ENCODE assay signal across 13 mouse cellular contexts in the genomic region with DNA sequence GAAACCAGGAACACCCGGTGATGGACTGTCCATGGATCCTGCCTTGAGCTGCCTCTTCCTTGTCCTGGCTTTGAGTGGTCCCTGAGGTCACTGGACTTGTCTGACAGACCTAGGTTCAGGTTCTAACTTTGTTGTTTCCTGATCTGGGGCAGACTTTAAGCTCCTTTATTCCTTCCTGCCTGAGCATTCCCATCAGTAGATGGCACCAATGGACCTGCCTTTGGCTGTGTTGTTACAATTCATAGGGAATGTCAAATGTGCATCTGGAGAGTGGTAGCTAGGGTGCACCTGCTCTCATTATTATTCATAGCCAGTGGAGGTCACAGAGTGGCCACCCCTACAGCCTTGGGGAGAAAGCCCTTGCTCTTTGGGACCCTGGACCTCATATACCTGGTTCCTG.
DNase-seq lines count a peak whose midpoint lies in the region; ATAC-seq and TF ChIP-seq lines count a peak whose summit lies in the region.
"Had no signal": no experiment of that assay in that cellular context is flagged by ENCODE, and none has a peak within 500 bp of the region (broad histone marks: within the 10 kb centered on the region; RNA-seq: fewer than 3 reads in every experiment).

No protein-coding gene starts in this region.

- H3K27me3 ChIP-seq in forebrain, postnatal 0 days (ENCODE audit: insufficient read depth, low read length): no peaks in the 10 kb centered on the region
- H3K27me3 ChIP-seq in forebrain, embryonic 13.5 days: no peaks in the 10 kb centered on the region
- H3K27me3 ChIP-seq in kidney, adult 2 months (replicated peaks; ENCODE audit: control insufficient read depth, insufficient read depth, low read length): no peaks in the 10 kb centered on the region
- no peaks in the 10 kb centered on the region for H3K27me3 ChIP-seq in lung, postnatal 0 days (replicated peaks; ENCODE audit: insufficient read depth, low read length)
- H3K27me3 ChIP-seq in midbrain, postnatal 0 days (ENCODE audit: insufficient read depth, low read length): no peaks in the 10 kb centered on the region
- H3K27me3 ChIP-seq: liver, embryonic 12.5 days; neural tube, embryonic 12.5 days had no signal

- H3K4me2 ChIP-seq in forebrain, postnatal 0 days (ENCODE audit: low read depth): no peak overlapping the region
- no peak overlapping the region for H3K4me2 ChIP-seq in forebrain, embryonic 13.5 days
- H3K4me2 ChIP-seq in lung, postnatal 0 days (replicated peaks; ENCODE audit: low read depth, low read length): no peak overlapping the region
- no peak overlapping the region for H3K4me2 ChIP-seq in midbrain, postnatal 0 days (ENCODE audit: low read depth, low read length, poor library complexity, severe bottlenecking)
- H3K4me2 ChIP-seq: liver, embryonic 12.5 days; neural tube, embryonic 12.5 days had no signal

- no peak overlapping the region for H3K9ac ChIP-seq in forebrain, postnatal 0 days
- H3K9ac ChIP-seq in forebrain, embryonic 13.5 days: no peak overlapping the region
- no peak overlapping the region for H3K9ac ChIP-seq in lung, postnatal 0 days (replicated peaks; ENCODE audit: low read depth)
- H3K9ac ChIP-seq in midbrain, postnatal 0 days (replicated peaks; ENCODE audit: low read length, poor library complexity, severe bottlenecking): no peak overlapping the region
- H3K9ac ChIP-seq: liver, embryonic 12.5 days; neural tube, embryonic 12.5 days had no signal

- no peak overlapping the region for H3K4me3 ChIP-seq in forebrain, postnatal 0 days (ENCODE audit: low read depth, low read length)
- no peak overlapping the region for H3K4me3 ChIP-seq in forebrain, embryonic 13.5 days
- H3K4me3 ChIP-seq in kidney, adult 2 months (ENCODE audit: insufficient read depth, low read depth, low read length): no peak overlapping the region
- H3K4me3 ChIP-seq in lung, postnatal 0 days (ENCODE audit: low read depth, low read length): no peak overlapping the region
- no peak overlapping the region for H3K4me3 ChIP-seq in midbrain, postnatal 0 days (ENCODE audit: low read depth, low read length)
- H3K4me3 ChIP-seq: liver, embryonic 12.5 days; neural tube, embryonic 12.5 days had no signal

- H3K4me1 ChIP-seq in forebrain, postnatal 0 days (ENCODE audit: insufficient read depth): peaks cover 19% of the 10 kb centered on the region
- H3K4me1 ChIP-seq in forebrain, embryonic 13.5 days: peaks cover 62% of the 10 kb centered on the region
- peaks cover 20% of the 10 kb centered on the region for H3K4me1 ChIP-seq in kidney, adult 2 months (ENCODE audit: control insufficient read depth, insufficient read depth, low read length)
- H3K4me1 ChIP-seq in lung, postnatal 0 days (ENCODE audit: insufficient read depth, low read depth, low read length): peaks cover 20% of the 10 kb centered on the region
- peaks cover 18% of the 10 kb centered on the region for H3K4me1 ChIP-seq in midbrain, postnatal 0 days (ENCODE audit: insufficient read depth, low read length)

- no peaks in the 10 kb centered on the region for H3K36me3 ChIP-seq in forebrain, postnatal 0 days (ENCODE audit: insufficient read depth)
- peaks cover 39% of the 10 kb centered on the region for H3K36me3 ChIP-seq in forebrain, embryonic 13.5 days (ENCODE audit: poor library complexity, severe bottlenecking)
- no peaks in the 10 kb centered on the region for H3K36me3 ChIP-seq in kidney, adult 2 months (ENCODE audit: control insufficient read depth, insufficient read depth, low read length)
- no peaks in the 10 kb centered on the region for H3K36me3 ChIP-seq in lung, postnatal 0 days (ENCODE audit: insufficient read depth, low read length)
- H3K36me3 ChIP-seq in midbrain, postnatal 0 days (ENCODE audit: insufficient read depth, low read length): no peaks in the 10 kb centered on the region

- H3K9me3 ChIP-seq in forebrain, postnatal 0 days (ENCODE audit: low read length): no peaks in the 10 kb centered on the region
- no peaks in the 10 kb centered on the region for H3K9me3 ChIP-seq in forebrain, embryonic 13.5 days (replicated peaks)
- no peaks in the 10 kb centered on the region for H3K9me3 ChIP-seq in lung, postnatal 0 days (ENCODE audit: low read length)
- H3K9me3 ChIP-seq in midbrain, postnatal 0 days (ENCODE audit: low read length): no peaks in the 10 kb centered on the region
- H3K9me3 ChIP-seq: liver, embryonic 12.5 days; neural tube, embryonic 12.5 days had no signal

- no peak for DNase-seq in forebrain, postnatal 0 days
- DNase-seq in kidney, adult 11 months: peak; percentile 35
- no peak for DNase-seq in kidney, adult 2 months
- DNase-seq in lung, postnatal 0 days (ENCODE audit: low spot score): no peak
- no peak for DNase-seq in lung, postnatal 25 days (ENCODE audit: low spot score)
- no peak for DNase-seq in midbrain, postnatal 0 days (ENCODE audit: low spot score)
- DNase-seq in adrenal gland, postnatal 25 days: no peak
- DNase-seq: adrenal gland, postnatal 36 days; cerebellum, adult 8-10 months; kidney, postnatal 25 days had no signal

- TF ChIP-seq EP300 in lung, postnatal 0 days (IDR thresholded peaks at IDR 0.05): no peak

- TF ChIP-seq CTCF in forebrain, postnatal 0 days (IDR thresholded peaks at IDR 0.05; ENCODE audit: low read depth): peak; percentile 46; the same call in 1 of the 2 replicates
- TF ChIP-seq CTCF in kidney, adult 2 months (conservative IDR thresholded peaks at IDR 0.05; ENCODE audit: insufficient read depth, insufficient read length, low read depth, low read length): no peak; the same call in 1 of the 2 replicates
- peak; percentile 33 for TF ChIP-seq CTCF in lung, postnatal 0 days (IDR thresholded peaks at IDR 0.05)
- TF ChIP-seq CTCF in midbrain, postnatal 0 days (IDR thresholded peaks at IDR 0.05): peak; percentile 59

- no peak for ATAC-seq in forebrain, postnatal 0 days
- no peak for ATAC-seq in forebrain, embryonic 13.5 days
- no peak for ATAC-seq in lung, postnatal 0 days
- no peak for ATAC-seq in midbrain, postnatal 0 days (ENCODE audit: low FRiP score)
- ATAC-seq: liver, embryonic 12.5 days had no signal

- H3K27ac ChIP-seq in forebrain, postnatal 0 days (ENCODE audit: low read depth, low read length): no peak overlapping the region
- no peak overlapping the region for H3K27ac ChIP-seq in forebrain, embryonic 13.5 days
- no peak overlapping the region for H3K27ac ChIP-seq in kidney, adult 2 months (ENCODE audit: insufficient read depth, low read depth, low read length)
- no peak overlapping the region for H3K27ac ChIP-seq in lung, postnatal 0 days (ENCODE audit: low read length)
- H3K27ac ChIP-seq in midbrain, postnatal 0 days (ENCODE audit: low read depth, low read length): no peak overlapping the region
- H3K27ac ChIP-seq: liver, embryonic 12.5 days had no signal

- TF ChIP-seq POLR2A in kidney, adult 2 months (IDR thresholded peaks at IDR 0.05; ENCODE audit: low read depth, low read length): no peak

- 91% methylated on average over 1 of the region's 1 CpGs for WGBS in forebrain, postnatal 0 days
- WGBS in forebrain, embryonic 13.5 days: 96% methylated on average over 1 of the region's 1 CpGs
- 71% methylated on average over 1 of the region's 1 CpGs for WGBS in kidney, adult 2 months
- WGBS in lung, postnatal 0 days: 74% methylated on average over 1 of the region's 1 CpGs
- WGBS in midbrain, postnatal 0 days: 81% methylated on average over 1 of the region's 1 CpGs
